Comparison of ENCODE assay signal across 22 mouse cellular contexts in the genomic region with DNA sequence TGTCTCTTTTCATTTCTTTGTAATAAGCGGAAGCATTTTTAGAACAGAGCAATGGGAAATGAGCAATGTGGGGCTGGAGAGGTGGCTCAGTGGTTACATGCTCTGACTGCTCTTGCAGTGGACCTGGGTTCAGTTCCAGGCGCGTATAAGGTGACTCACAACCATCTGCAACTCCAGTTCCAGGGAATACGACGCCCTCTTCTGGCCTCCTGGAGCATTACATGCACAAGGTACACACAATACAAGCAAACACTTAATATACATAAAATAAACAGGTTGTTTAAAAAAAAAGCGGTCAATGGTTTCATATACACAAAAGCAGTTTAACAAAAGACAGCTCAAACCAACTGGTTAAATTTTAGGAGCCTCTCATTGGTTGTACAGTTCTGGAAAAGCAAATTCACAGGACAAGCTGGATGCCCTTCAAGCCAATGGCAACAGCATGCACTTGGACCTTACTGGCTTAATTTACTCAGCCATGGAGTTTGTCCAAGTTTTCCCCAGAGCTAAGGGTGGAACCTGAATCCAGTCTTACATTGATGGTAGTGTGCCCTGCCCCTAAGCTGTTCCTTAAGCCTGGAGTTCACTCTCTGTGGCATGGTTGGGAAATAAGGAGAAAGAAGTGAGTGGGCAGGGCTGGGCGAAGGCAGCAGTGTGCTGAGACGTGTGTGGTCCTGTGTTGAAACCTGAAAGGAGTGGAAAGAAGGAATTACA. TPM values are rescaled to one million over a fixed set of nuclear protein-coding genes. Genes with fewer than 3 reads are reported as not detected.
"Had no signal": no experiment of that assay in that cellular context is flagged by ENCODE, and none has a peak within 500 bp of the region (broad histone marks: within the 10 kb centered on the region; RNA-seq: fewer than 3 reads in every experiment).

No protein-coding gene starts in this region.

- H3K36me3 ChIP-seq: kidney, embryonic 15.5 days; limb, embryonic 15.5 days; liver, embryonic 12.5 days; midbrain, embryonic 10.5 days; midbrain, embryonic 15.5 days; neural tube, embryonic 13.5 days had no signal

- H3K9ac ChIP-seq: kidney, embryonic 15.5 days; limb, embryonic 15.5 days; liver, embryonic 12.5 days; lung, embryonic 14.5 days; midbrain, embryonic 15.5 days; neural tube, embryonic 13.5 days had no signal

- H3K27ac ChIP-seq: kidney, embryonic 15.5 days; limb, embryonic 15.5 days; liver, embryonic 12.5 days; midbrain, embryonic 10.5 days; midbrain, embryonic 15.5 days; neural tube, embryonic 13.5 days had no signal

- H3K9me3 ChIP-seq: kidney, embryonic 15.5 days; limb, embryonic 15.5 days; liver, embryonic 12.5 days; midbrain, embryonic 10.5 days; midbrain, embryonic 15.5 days; neural tube, embryonic 13.5 days had no signal

- H3K4me3 ChIP-seq: kidney, embryonic 15.5 days; limb, embryonic 15.5 days; liver, embryonic 12.5 days; midbrain, embryonic 10.5 days had no signal

- DNase-seq: kidney, adult 18-20 months; kidney, postnatal 25 days; lung, embryonic 14.5 days; lung, postnatal 10 days; lung, postnatal 4 days; right cerebral cortex, postnatal 14 days; thymus, adult 18-20 months; thymus, postnatal 25 days had no signal

RNA-seq across cellular contexts. Expression of a gene that starts 1.5 kb away (rescaled TPM):
- total RNA-seq: megakaryocyte, adult 5-6 weeks had no signal
- polyA plus RNA-seq: liver, embryonic 12.5 days; lung, embryonic 14.5 days; small intestine, adult 2 months; urinary bladder, adult 2 months had no signal

RNA-seq across cellular contexts. Expression of a gene that starts 30.6 kb away (rescaled TPM):
- total RNA-seq: layer of hippocampus, postnatal 10 days; left cerebral cortex, postnatal 10 days; megakaryocyte, adult 5-6 weeks had no signal
- polyA plus RNA-seq: kidney, embryonic 15.5 days; limb, embryonic 11.5 days; limb, embryonic 15.5 days; liver, embryonic 12.5 days; liver, embryonic 16.5 days; lung, embryonic 14.5 days; midbrain, embryonic 10.5 days; midbrain, embryonic 15.5 days; neural tube, embryonic 13.5 days; small intestine, adult 2 months; stomach, embryonic 16.5 days; urinary bladder, adult 2 months had no signal

RNA-seq across cellular contexts. Expression of a gene that starts 49.1 kb away (rescaled TPM):
- total RNA-seq: layer of hippocampus, postnatal 10 days; left cerebral cortex, postnatal 10 days; megakaryocyte, adult 5-6 weeks had no signal
- polyA plus RNA-seq: kidney, embryonic 15.5 days; limb, embryonic 11.5 days; limb, embryonic 15.5 days; liver, embryonic 12.5 days; liver, embryonic 16.5 days; lung, embryonic 14.5 days; midbrain, embryonic 10.5 days; midbrain, embryonic 15.5 days; neural tube, embryonic 13.5 days; small intestine, adult 2 months; stomach, embryonic 16.5 days; urinary bladder, adult 2 months had no signal
